Mouse (Mus musculus): ENCODE results near the gene Retnlb. TPM values are rescaled to one million over a fixed set of nuclear protein-coding genes. Genes with fewer than 3 reads are reported as not detected.
"Not testable (repeated sequence)": the region's sequence is repeated elsewhere in the genome, so short reads cannot be mapped to it uniquely, and the experiment has no call there.

Gene Retnlb
- polyA plus RNA-seq (2017; shearing (Covaris generic)), result not detected

DNA sequence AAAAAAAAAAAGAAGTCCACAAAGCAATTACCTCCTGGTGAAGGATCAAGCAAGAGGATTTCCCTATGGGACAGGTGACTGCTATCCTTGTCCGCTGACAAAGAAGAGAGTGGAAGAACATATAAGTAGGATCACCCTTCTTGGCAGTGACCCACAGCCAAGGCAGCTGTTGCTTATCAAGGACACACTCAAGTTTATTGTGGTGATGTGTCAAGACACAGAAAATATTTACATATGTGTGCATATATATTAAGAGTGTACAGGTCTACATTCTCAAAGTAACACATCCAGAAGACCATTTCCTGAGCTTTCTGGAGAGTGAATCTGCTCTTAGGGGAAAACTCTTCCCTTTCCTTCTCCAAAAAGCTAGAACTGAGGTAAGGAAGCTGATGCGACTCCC, at the start of gene Retnlb:
TSS of gene Retnlb (plus strand) at position 162 of the 400 bp plus-strand sequence.
- no peak for ATAC-seq

DNA sequence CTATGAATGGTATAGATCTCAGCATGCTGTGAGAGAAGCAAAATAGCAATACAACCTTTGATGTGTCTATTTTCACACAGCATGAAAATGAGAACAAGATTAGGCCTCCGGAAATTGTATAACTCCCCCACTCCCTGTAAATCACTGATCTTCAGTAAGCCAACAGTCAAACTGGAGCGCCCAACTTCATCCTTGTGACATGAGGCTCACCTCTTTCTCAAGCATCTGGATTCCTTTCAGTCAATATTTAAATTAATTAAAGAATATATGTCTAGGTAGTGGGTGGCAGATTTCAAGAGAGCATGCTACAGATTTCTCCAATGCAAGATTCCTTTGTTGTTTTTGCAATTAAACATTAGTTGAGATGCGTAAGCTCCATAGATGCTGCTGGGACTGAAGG, 47.5 kb upstream of the Retnlb start:
- no peak for ATAC-seq

DNA sequence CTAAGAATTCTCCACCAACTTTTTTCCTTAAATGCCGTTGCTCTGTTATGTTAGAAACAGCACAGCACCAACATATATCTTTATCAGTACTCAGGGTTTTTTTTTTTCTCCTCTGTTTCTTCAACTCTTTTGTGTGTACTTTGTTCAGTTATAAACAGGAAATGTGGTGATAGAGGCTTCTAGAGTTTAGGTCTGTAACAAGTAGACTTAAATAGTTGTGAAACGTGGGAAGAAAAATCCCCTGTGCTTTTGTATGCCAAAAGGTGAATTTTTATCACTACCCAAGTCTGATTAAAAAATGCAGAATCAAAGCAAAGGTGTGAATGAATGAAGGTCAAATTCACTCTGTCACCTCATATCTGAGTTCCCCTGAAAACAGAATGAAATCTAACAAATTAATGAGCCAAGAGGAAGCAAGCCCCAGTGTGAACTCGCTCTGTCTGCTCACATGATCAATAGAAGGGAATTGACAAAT, 44.6 kb upstream of the Retnlb start, which contains the start of gene Trat1:
TSS of gene Trat1 (minus strand) at position 51 of the 475 bp plus-strand sequence.
- ATAC-seq, result peak; percentile 75

DNA sequence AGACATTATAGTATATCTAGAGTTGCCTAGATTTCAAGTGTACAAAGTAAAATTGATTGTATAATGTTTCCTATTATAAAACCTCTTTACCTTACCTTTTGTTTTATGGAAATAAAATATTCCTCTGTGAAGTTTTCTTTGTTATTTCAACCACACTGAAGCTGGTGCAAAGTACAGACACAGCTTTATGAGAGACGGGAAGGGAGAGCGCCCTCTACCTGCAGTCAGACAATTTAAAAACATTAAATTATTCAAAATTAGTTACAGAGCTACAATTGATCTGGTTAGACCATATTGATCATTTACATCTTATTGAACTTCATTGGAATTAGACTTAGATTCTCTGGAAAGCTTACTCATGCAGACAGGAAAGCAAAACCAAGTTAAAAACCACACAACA, 39.4 kb upstream of the Retnlb start:
- ATAC-seq, result peak; percentile 71

DNA sequence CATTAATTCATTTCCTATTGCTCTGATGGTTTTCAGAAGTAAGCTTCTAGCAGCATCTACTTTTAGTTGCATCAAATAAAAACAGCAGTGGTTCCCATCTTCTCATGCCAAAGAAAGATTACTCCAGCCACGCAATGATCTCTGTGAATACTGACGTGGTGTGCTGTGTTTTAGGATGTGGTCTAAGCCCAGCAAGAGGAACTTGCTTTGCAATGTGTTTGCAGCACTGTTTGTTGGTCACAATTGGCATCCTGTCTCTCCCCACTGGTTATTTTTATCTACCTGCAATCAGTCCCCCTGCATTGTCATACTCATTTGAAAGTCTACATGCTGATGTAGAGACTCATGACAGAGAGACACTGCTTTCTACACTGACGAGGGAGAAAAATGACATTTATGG, 30.4 kb upstream of the Retnlb start:
- ATAC-seq, result peak; percentile 53

DNA sequence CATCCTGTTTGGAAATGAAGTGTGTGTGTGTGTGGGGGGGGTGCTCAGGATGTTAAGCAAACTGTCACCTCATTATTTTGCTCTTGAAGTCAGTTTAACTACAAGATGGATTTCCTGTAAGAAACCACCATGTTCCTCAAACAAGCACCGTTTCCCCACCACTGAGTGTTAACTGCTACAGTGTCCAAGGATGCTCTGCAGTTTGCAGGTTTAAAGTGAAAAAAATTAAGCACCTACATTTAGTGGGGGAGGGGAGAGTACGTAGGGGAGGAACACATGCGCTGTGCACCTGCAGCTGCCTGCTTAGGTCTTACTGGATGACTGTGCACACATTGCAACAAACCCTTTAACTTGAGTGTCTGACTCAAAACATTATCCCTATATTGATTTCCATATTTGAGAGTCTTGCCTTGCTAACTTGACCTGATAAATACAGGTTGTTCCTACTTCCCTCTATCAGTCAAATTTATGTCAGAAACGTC, 27.9 kb upstream of the Retnlb start:
- ATAC-seq, result peak; percentile 57

DNA sequence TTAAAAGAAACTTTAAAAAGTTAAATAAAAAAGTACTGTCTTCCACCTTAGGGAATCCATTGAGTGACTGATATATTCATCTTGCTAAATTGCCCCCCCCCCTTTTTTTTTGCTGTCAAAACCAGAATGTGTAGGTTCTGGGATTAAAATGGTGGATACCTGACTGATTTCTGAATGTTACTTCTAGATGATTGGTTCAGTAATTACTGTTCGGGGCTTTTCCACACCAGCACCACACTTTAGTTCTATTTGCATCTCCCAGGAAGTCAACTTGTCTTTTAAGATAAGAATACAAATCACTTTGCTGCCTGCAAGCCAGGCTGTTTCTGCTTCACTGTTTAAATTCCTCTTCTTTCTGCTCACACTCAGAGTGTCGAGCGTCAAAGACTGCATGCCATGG, 18.4 kb upstream of the Retnlb start:
- ATAC-seq, result peak; percentile 51

DNA sequence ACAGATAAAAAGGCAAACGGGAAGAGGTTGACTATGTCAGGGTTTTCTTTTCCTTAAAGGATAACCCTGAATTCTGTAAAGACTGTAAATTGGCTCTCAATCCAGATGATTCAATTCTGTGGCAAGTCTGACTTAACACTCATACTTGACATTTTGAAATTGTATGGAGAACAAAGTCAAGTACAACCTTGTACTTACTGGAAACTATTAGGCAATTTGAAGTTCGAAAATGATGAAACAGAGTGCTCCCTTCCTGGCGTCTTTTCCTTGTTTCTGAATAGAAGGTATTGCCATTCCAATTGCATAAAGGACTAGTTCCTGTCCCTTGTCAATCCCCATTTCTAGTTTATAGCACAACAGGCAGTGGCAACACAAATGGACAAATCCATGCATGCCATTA, 17.2 kb upstream of the Retnlb start:
- ATAC-seq, result no peak

DNA sequence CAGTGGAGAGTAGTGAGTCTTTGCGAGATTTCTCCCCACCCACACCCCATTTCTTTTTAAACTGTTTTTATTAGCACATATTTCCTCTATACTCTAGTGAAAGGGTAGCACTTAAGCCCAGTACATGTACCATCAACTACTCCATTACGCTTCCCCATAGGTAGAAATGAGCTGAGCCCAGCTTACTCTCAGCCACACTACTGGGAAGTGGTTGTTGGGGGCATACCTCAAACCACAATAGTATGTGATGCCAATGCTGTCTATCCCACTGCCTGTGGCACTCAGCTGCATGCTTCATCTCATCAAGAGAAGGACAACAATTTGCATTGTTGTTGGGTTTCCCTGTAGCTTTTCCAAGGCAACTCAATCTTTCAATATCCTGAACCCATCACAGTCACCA, 15.8 kb upstream of the Retnlb start:
- no peak for ATAC-seq

DNA sequence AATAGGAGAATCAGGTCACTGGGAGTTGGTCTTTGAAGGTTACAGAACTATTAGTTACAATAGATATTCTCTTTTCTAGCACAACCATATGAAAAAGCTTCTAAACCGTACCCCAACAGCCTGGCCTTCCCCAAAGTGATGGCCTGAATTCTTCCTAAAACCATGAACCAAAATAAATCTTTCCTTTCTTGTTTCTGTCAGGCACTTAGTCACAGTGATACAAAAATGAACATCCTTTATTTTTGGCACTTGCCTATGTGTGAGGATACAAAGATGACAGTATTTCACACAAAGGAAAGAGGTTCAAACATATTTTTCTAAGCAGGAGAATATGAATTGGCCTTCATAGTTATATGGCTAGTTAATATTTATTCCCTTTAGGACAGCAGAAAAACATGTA, 11.2 kb upstream of the Retnlb start:
- no peak for ATAC-seq

DNA sequence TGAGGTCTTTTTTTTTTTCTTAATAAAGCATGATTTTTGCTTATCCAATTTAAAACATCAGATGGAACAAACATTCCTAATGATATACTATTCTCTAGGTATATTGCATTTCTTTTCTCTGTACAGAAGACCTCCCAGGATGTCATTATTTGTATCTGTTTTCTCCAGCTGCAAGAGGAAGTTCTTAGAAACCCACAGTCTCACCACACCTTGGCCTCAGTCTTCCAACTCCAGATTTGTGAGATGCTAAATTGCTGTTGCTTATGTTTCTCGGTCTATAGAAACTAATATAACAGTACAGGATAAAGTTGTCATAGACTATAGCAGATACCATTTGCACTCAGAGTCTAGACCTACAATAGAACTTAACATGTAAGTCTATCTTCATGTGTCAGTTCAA, 10.1 kb upstream of the Retnlb start:
- ATAC-seq, result peak; percentile 28

DNA sequence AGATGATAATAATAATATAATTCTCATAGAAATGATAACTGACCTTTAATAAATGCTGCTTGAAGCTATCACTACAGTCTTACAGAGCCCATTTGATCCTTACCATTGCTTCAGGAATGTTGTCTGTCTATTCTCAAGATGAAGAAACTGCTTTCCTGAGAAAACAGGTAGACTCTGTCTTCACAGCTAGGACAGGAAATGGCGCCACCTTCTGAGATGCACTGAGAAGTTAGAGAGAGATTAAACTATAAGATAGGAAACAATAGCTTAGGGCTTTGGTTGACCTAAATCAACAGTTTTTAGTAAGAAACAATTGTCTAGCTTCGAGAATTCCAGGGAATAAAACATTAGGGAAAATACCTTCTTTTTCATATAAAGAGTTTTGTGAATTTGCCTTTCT, 7.3 kb upstream of the Retnlb start:
- ATAC-seq, result peak; percentile 86

DNA sequence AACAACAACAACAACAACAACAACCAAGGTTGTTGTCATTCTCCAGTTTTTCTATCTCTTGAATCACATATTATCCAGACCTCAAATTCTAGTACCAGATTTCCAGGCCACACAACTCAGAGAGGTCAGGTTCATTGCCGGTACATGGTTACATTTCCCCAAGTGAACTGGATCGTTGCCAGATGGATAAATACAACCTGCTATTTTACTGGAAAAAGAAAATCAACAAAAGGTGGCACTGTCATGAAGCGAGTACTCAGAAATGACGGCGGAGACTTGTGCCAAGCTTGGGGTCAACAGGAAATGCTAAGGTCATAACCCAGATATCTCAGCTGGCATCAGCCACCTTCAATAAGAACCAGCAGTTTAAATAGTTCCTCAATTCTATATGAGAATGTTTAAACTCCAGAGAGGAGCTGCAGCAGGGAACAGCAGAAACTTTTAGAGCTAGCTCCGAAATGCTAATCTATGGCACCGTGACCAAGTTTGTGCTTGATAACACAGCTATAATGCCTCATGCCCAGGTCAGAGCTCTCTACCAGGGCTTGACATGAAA, 4.7 kb upstream of the Retnlb start:
- ATAC-seq, result no peak

DNA sequence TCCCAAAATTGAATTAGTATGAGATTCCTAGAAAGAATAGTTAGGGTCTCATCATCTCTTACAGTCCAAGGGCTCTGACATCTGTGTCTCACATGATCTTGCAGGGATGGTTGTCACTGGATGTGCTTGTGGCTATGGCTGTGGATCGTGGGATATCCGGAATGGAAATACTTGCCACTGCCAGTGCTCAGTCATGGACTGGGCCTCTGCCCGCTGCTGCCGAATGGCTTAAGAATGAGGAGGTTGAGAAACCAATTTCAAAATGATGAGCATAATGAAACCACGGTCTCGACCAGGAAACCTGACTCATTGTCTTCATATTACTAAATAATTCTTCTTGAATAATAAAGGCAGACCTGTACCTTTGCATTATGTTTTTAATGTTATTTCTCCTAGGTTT, 1.9 kb downstream of the Retnlb start:
- no peak for ATAC-seq

DNA sequence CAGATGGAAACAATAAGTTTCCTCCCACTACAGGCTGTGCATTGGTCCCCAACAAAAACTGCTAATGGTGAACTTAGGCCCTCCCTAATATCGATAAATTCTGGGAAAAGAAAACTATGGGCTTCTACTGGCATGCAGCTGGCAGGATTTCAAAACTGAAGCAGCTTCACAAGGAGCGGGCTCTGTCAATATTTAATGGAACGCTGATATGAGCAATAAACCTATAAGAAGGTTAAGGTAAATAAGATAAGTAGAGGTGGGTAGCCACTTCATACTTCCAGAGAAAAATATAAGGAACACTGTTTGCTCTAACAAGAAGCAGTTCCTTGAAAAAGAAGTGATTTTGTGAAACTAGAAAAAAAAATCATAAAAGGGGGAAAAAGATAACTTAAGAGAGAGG, 9.8 kb downstream of the Retnlb start:
- no peak for ATAC-seq

DNA sequence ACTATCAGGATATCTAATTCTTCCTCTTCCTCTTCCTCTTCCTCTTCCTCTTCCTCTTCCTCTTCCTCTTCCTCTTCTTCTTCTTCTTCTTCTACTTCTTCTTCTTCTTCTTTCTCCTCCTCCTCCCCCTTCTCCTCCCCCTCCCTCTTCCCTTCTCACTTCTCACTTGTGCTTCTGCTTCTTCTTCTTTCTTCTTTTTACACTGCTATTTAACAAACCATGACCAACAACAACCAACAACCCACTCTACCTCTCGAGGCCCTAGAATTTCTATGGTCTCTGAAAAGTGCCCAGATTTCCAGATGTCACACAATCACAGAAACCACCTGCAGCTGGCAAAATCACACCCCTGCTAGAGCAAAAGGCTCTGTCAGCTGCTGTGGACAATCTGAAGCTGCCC, 11.0 kb downstream of the Retnlb start:
- no peak for ATAC-seq

DNA sequence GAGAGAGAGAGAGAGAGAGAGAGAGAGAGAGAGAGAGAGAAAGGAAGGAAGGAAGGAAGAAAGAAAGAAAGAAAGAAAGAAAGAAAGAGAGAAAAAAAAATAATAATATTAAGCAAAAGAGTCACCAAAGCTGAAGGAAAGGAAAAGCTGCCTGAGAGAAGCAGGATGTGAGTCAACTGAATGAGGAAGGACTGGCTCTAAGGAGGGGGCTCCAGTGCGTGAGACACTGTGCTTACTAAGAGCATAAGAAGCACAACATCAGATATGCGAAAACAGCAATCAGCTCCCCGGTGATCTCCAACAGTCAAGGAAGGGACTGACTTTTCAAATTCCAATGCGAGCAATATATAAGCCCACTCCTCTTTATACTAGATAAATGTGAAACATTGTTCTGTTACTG, 12.4 kb downstream of the Retnlb start:
- ATAC-seq, result no peak

DNA sequence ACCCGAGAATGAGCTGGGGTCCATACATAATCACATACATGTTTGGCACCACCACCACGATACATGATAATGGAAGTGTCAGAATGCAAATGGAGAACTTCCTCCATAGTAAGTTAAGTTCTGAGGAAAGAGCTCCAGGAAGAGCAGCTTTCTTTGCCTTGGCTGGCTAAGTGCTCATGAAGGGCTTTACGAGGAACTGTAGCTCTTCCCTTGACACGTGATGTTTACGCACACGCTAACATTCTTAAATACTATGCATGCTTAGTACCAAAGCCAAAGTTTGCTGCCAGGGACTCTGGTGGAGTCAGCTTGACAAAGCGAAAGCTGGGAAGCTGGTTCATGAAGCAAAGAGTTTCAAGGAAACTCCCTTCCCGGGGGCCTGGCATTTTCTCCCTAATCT, 15.4 kb downstream of the Retnlb start:
- no peak for ATAC-seq

DNA sequence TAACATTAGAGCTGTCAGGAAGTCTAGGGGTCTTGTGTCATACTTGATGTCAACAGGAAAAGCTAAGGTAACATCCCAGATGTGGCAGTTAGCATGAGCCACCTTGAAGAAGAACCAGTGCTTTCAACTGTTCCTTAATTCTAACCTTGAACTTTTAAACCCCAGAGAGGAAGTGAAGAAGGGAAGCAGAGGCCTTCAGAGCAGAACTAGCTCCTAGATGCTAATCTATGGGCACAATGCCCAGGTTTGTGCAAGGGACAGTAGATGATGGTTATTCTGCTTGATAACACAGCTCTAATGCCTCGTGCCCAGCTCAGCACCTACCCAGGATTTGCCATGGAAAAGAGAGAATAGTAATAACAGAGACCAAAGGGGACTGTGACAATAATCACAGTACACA, 17.0 kb downstream of the Retnlb start:
- ATAC-seq, result not testable (repeated sequence)

DNA sequence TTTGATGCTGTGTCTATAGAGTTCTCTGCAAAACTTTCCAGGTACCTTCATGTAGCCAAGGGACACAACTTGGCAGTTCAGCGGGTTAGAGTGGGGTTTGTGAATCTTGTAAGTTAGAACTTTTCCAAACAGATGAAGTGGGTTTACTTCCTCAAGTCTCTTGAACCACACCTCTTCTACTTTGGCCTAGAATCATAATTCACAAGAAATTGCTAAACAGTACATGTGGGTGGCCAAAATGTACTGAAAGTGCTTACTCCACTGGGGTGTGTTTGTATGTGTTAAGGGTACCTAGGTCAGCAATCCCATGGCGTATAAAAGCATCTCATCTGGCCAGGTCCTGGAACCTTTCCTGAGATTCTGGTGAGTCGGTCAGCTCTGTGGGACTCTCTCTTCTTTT, 25.6 kb downstream of the Retnlb start, which contains the start of gene Retnla:
TSS of gene Retnla (plus strand) at position 286 of the 400 bp plus-strand sequence.
- ATAC-seq, result no peak

DNA sequence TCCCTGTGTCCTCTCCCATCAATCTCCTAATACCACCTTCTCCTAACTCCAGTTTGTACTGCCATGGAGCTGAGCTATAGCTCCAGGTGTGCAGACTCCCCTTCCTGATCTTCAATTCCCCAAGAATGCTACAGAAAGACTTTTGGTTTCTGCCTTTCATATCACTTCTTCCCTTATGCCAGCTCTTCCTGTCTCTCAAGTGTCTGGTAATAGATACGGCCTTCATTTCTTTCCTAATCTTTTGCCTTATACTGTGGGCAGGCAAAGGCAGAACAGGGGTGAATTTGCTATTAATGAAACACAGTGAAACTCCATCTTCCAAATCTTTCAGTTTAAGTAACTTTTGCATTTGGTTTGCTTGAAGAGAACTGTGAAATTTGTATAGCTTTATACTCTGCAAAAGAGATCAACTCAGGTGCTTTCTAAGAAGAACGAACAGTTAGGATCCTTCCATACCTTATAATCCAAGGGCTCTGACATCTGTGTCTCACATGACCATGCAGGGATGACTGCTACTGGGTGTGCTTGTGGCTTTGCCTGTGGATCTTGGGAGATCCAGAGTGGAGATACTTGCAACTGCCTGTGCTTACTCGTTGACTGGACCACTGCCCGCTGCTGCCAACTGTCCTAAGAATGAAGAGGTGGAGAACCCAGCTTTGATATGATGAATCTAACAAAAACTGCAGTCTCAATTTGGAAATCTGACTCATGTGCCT, 27.2 kb downstream of the Retnlb start:
- no peak for ATAC-seq

DNA sequence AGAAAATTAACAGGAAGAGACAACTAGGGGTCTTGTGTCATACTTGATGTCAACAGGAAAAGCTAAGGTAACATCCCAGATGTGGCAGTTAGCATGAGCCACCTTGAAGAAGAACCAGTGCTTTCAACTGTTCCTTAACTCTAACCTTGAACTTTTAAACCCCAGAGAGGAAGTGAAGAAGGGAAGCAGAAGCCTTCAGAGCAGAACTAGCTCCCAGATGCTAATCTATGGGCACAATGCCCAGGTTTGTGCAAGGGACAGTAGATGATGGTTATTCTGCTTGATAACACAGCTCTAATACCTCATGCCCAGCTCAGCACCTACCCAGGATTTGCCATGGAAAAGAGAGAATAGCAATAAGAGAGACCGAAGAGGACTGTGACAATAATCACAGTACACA, 48.3 kb downstream of the Retnlb start:
- ATAC-seq, result not testable (repeated sequence)

DNA sequence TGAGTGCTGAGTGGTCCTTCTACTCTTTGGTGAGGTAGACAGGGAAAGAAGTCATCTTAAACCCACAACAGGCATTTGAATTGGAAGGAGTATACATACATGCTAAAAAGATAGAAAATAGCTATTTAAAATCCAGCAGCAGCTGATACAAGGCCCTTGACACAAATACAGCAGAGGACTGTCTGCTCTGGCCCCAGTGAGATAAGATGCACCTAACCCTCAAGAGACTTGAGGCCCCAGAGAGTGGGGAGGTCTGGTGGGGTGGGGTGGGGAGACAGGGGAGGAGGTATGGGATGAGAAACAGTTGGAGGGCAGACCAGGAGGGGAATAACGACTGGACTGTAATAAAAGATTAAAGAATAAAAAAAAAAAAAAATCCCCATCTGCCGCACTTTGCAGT, 51.0 kb downstream of the Retnlb start:
- ATAC-seq, result no peak

All from inflammation-experienced regulatory T-cells, adult 6 months (primary cell).